Mouse (Mus musculus): ENCODE measurements around the gene Plscr1.
A peak's percentile ranks its signal among the peaks of the same experiment; 100 is the strongest.

Plscr1 gene

GRCm38 (mm10) chr9:92260481-92261159 lies 11.1 kb downstream of the Plscr1 start:
- no peak for DNase-seq (ENCODE audit: low spot score)

GRCm38 (mm10) chr9:92265719-92266118 lies 16.2 kb downstream of the Plscr1 start:
- DNase-seq (ENCODE audit: low spot score): no peak

- no peak for DNase-seq (ENCODE audit: low spot score)
Measured at GRCm38 (mm10) chr9:92266558-92267171, 17.1 kb downstream of the Plscr1 start.

- DNase-seq (ENCODE audit: low spot score): no peak
Measured at GRCm38 (mm10) chr9:92267732-92268131, 18.2 kb downstream of the Plscr1 start.

- DNase-seq (ENCODE audit: low spot score): no peak
Measured at GRCm38 (mm10) chr9:92269829-92270404, 20.4 kb downstream of the Plscr1 start.

- no peak for DNase-seq (ENCODE audit: low spot score)
Measured at GRCm38 (mm10) chr9:92270927-92271326, 21.4 kb downstream of the Plscr1 start.

- no peak for DNase-seq (ENCODE audit: low spot score)
Measured at GRCm38 (mm10) chr9:92272650-92273049, 23.1 kb downstream of the Plscr1 start.

GRCm38 (mm10) chr9:92273271-92273670 lies 23.7 kb downstream of the Plscr1 start:
- DNase-seq (ENCODE audit: low spot score): no peak

GRCm38 (mm10) chr9:92273956-92274762 lies 24.6 kb downstream of the Plscr1 start:
- DNase-seq (ENCODE audit: low spot score): peak; percentile 15

GRCm38 (mm10) chr9:92275486-92276207 lies 26.1 kb downstream of the Plscr1 start, which contains the start of gene Plscr2:
Plscr2 (plus strand) TSS chr9:92275602.
- no peak for DNase-seq (ENCODE audit: low spot score)

GRCm38 (mm10) chr9:92276360-92276759 lies 26.8 kb downstream of the Plscr1 start:
- DNase-seq (ENCODE audit: low spot score): no peak

- DNase-seq (ENCODE audit: low spot score): no peak
Measured at GRCm38 (mm10) chr9:92280048-92280447, 30.5 kb downstream of the Plscr1 start.

GRCm38 (mm10) chr9:92282563-92283171 lies 33.1 kb downstream of the Plscr1 start:
- no peak for DNase-seq (ENCODE audit: low spot score)

- DNase-seq (ENCODE audit: low spot score): no peak
Measured at GRCm38 (mm10) chr9:92289675-92290074, 40.1 kb downstream of the Plscr1 start.

- no peak for DNase-seq (ENCODE audit: low spot score)
Measured at GRCm38 (mm10) chr9:92292169-92292568, 42.6 kb downstream of the Plscr1 start.

- no peak for DNase-seq (ENCODE audit: low spot score)
Measured at GRCm38 (mm10) chr9:92292922-92293321, 43.4 kb downstream of the Plscr1 start.

GRCm38 (mm10) chr9:92293560-92294548 lies 44.3 kb downstream of the Plscr1 start:
- DNase-seq (ENCODE audit: low spot score): no peak

- DNase-seq (ENCODE audit: low spot score): no peak
Measured at GRCm38 (mm10) chr9:92298288-92298687, 48.7 kb downstream of the Plscr1 start.

GRCm38 (mm10) chr9:92301213-92301612 lies 51.7 kb downstream of the Plscr1 start:
- DNase-seq (ENCODE audit: low spot score): no peak

- no peak for DNase-seq (ENCODE audit: low spot score)
Measured at GRCm38 (mm10) chr9:92305075-92305474, 55.5 kb downstream of the Plscr1 start.

Measured in embryo, embryonic 10 days (tissue).